Mouse (Mus musculus) c-Kit-positive CD71-negative TER-119-negative erythroid progenitor cells, embryonic 14.5 days (primary cell): ENCODE results near the gene Frmpd4.

Experiments
- DNase-seq: peaks from one replicate; pipeline ENCODE4 v3.0.0-alpha.2; 2013; ENCODE audit warnings: low read depth

Frmpd4 gene

GRCm38 (mm10) chrX:167552827-167553226 lies 1024.2 kb downstream of the Frmpd4 start:
- no peak for DNase-seq

- DNase-seq = no peak
Observed at GRCm38 (mm10) chrX:167523151-167523550, 1053.9 kb downstream of the Frmpd4 start.

- DNase-seq = no peak
Observed at GRCm38 (mm10) chrX:167522528-167522927, 1054.5 kb downstream of the Frmpd4 start.

GRCm38 (mm10) chrX:167518440-167518839 lies 1058.6 kb downstream of the Frmpd4 start:
- no peak for DNase-seq

- peak; percentile 30 for DNase-seq
Observed at GRCm38 (mm10) chrX:167497780-167498179, 1079.3 kb downstream of the Frmpd4 start.

- DNase-seq = no peak
Observed at GRCm38 (mm10) chrX:167492265-167492664, 1084.8 kb downstream of the Frmpd4 start.

- no peak for DNase-seq
Observed at GRCm38 (mm10) chrX:167491589-167492207, 1085.3 kb downstream of the Frmpd4 start.

GRCm38 (mm10) chrX:167483409-167484177 lies 1093.4 kb downstream of the Frmpd4 start:
- DNase-seq = no peak

- no peak for DNase-seq
Observed at GRCm38 (mm10) chrX:167477636-167478035, 1099.4 kb downstream of the Frmpd4 start.

GRCm38 (mm10) chrX:167434883-167435282 lies 1142.1 kb downstream of the Frmpd4 start:
- DNase-seq = no peak

- no peak for DNase-seq
Observed at GRCm38 (mm10) chrX:167433950-167434349, 1143.1 kb downstream of the Frmpd4 start.
